Mouse (Mus musculus): ENCODE data around the gene Col5a1.

Col5a1 gene

GRCm38 (mm10) chr2:27918106-27918505, 31.9 kb downstream of the Col5a1 start:
- DNase-seq (ENCODE audit: extremely low read depth, low read depth), result no peak

- DNase-seq (ENCODE audit: extremely low read depth, low read depth), result no peak
Observed at GRCm38 (mm10) chr2:27919309-27919850, 33.2 kb downstream of the Col5a1 start.

DNA sequence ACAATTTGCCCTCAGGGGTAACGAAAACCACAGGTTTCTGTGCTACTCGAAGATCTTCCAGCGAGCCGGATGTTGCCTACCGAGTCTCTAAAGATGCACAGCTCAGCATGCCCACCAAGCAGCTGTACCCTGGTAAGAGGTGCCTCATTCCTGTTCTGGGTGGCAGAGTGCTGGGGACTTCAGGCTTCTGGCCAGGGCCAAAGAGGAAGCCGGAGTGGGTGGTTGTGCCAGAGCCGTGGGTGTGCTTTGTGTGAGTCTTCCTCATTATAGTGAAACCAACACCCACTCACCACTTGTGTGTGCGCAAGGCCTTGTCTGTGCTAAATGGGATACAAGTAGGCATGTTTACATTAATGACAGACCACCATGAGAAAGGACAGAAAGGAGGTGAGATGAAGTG, 35.8 kb downstream of the Col5a1 start:
- DNase-seq (ENCODE audit: extremely low read depth, low read depth), result no peak

DNA sequence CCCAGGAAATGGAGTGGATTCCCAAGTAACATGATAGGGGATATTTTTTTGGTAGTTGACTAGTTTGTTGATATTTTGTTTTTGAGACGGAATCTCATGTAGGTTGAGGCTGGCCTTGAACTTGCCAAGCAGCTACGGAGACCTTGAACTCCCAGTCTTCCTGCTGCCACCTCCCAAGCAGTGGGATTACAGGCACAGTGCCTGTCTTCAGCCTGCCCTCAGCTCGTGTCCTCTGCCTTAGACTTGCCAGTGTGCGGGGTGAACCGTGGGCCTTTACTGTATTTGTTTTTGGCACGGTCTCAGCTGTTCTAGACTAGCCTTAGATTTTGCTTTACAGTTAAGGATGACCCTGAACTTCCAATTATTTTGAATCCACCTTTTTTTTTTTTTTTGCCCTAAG, 37.5 kb downstream of the Col5a1 start:
- no peak for DNase-seq (ENCODE audit: extremely low read depth, low read depth)

GRCm38 (mm10) chr2:27924463-27924862, 38.2 kb downstream of the Col5a1 start:
- no peak for DNase-seq (ENCODE audit: extremely low read depth, low read depth)

DNA sequence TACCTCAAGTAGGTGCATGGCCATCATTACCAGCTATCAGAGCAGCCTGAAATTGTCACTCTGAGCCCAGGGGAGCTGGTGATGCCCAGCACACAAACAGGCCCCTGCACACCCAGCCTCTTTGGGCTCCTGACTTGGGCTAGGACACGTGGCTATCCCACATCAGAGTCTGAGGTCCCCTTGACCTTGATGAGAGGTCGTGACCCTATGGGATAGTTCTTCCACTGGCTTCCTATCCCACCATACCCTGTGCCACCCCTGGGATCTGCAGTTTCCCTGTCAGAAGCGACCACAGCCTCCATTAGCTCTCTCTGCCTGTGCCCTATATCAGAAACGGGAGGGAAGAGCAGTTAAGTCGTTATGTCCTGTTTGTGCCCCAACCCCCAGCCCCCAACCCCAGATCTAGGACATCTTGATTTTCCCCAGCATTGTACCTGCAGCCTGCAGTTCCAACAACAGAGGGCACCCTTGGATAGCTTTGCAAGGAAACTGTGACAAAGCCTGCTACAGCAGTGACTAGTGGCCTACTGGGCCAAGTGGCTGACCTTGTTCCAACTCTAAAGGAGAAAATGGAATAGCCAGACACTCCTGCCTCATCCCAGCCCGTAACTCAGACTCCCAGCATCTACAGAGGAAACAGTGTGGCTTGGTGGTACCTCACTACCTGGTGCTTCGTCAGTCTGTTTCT, 40.4 kb downstream of the Col5a1 start:
- peak; percentile 16 for DNase-seq (ENCODE audit: extremely low read depth, low read depth)

GRCm38 (mm10) chr2:27930471-27931015, 44.3 kb downstream of the Col5a1 start:
- no peak for DNase-seq (ENCODE audit: extremely low read depth, low read depth)

- DNase-seq (ENCODE audit: extremely low read depth, low read depth), result no peak
Observed at GRCm38 (mm10) chr2:27931130-27931529, 44.9 kb downstream of the Col5a1 start.

DNA sequence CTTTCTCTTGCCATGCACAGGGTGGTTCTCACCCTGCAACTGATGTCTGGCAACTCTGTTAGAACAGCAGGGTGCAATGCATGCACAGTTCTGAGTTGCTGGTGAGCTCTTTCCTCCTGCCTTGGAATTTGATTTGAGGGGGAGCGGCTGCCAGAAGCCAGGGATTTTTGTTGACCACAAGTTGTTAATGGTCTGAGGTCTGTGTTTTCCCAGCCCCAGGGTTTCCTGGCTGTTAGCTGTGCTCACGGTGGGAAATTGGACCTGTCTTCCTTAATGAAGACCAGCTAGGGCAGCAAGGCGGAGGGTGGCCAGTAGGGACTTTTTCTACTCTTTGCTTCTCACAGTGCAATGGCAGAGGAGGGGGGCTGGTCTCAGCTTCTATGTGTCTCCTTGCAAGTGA, 45.7 kb downstream of the Col5a1 start:
- DNase-seq (ENCODE audit: extremely low read depth, low read depth), result no peak

- DNase-seq (ENCODE audit: extremely low read depth, low read depth), result no peak
Observed at GRCm38 (mm10) chr2:27934269-27934668, 48.0 kb downstream of the Col5a1 start.

DNA sequence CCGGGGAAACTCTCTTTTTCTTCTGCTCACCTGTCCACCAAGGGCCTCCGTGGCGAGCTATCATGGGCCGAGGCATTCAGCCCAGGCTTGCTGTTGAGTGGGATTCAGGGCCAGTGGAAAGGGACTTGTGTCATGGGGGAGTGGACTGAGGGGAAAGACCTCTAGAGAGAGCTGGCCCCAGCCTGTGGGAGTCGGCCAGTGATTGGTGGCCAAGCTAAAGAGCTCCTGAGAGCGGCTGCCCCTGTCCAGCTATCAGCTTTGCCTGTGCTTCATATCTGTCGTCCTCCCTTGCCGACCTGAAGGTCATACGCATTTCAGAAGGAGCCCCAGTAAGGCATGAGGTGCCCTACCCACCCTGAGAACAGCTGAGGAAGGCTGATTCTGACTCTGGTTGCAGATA, 48.6 kb downstream of the Col5a1 start:
- DNase-seq (ENCODE audit: extremely low read depth, low read depth), result no peak

DNA sequence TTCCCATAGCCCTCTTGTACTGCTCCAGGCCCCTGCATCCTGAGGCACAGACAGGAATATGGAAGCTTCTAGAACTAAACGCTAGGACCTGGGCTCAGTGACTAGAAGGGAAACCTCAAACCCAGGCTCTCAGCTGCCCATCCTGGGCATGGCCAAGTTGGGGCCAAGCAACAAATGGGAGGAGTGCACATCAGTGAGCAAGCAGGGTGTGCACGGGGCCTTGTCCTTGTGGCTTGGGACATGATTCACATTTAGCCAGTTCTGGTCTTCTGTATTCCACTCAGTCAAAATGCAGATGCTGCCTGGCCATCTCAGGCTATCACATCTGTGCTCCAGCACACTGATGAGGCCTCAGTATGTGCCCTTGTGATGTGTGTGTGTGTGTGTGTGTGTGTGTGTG, 49.2 kb downstream of the Col5a1 start:
- DNase-seq (ENCODE audit: extremely low read depth, low read depth), result no peak

GRCm38 (mm10) chr2:27936607-27937191, 50.5 kb downstream of the Col5a1 start:
- no peak for DNase-seq (ENCODE audit: extremely low read depth, low read depth)

DNA sequence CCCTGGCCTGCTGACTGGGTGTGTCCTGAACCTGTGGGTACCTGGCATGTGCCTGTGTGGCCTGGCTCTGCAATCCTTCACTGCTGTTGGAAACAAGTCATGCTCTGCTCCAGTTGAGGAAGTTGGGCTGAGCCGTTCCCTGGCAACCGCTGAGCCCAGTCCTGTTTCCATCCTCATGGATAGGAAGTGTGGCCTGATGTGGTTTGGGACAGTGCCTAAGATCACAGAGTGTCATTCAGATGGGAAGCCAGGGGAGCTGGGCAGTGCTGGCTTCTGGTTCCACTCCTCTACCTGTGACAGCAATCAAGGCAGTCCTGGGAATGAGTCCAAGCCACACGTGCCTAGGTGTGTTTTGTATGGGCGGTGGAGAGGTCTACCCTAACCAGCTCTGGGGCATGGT, 53.2 kb downstream of the Col5a1 start:
- no peak for DNase-seq (ENCODE audit: extremely low read depth, low read depth)

DNA sequence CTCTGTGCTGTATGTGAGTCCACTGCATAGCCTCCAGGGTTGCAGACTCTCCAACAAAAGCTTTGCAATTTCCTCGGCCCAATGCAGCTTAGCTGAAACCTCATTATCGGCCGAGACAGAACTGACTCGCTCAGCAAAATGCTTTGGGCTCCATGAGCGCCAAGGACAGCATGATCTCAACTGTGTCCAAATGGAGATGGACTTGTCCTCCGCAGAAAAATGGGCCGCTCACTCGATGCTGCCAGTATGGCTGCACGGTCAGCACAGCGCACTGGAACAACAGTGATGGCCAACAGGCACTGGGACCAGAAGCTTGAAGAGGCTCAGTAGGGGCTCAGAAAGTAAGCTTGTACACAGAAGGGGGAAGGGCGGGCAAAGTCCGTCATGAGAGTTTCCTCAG, 53.9 kb downstream of the Col5a1 start:
- DNase-seq (ENCODE audit: extremely low read depth, low read depth), result no peak

DNA sequence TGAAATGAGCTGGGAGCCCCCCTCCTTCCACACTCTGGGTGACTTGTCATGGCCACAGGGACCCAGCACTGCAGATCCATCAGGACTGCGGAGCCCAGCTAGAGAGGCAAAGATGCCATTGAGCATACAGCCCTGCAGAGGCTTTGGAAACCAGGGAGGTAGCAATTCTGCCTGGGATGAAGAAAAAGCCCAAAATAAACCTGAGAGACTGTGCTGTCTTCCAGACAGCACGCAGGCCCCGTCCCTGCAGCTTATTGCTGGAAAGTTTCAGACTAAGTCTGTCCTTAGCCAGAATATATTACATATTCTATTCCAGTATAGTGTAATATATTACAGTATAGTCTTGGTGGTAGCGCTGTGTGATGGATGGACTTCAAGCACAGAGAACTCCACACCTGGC, 61.0 kb downstream of the Col5a1 start:
- no peak for DNase-seq (ENCODE audit: extremely low read depth, low read depth)

DNA sequence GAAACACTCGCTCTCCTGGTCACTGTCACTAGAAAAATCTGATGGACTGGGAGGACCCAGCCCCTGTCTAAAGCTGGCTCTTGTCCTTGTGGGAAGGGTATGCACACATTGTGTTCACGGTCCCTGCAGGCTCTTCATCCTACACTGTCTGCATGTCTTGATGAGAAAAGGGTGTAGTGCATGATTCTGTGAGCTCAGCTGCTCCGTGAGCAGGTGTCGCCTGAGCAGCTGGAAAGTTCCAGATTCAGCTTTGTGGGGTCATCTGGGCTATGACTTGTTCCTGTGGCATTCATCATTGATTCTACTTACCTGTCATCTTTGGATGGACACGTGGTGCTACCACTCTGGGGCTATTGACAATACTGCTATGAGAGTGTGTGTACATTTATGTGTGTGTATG, 61.7 kb downstream of the Col5a1 start:
- DNase-seq (ENCODE audit: extremely low read depth, low read depth), result no peak

DNA sequence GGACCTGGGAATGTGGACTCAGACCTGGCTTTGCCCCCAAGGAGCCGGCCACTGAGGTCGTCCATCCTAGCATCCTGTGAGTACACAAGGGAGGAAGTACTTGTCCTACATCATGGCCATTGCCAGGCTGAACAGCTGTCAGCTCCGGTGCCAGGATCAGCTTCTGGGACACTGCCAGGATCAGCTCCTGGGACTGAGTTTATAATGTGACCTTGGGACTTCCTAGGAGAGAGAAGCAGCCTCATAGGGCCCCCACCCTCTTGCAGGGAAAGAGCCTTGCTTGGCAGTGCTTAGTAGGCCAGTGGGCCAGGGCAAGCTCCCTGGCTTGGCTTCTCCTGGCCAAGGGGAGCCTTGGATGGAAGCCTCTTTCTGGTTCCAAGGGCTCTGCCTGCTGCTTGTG, 67.6 kb downstream of the Col5a1 start:
- no peak for DNase-seq (ENCODE audit: extremely low read depth, low read depth)

DNA sequence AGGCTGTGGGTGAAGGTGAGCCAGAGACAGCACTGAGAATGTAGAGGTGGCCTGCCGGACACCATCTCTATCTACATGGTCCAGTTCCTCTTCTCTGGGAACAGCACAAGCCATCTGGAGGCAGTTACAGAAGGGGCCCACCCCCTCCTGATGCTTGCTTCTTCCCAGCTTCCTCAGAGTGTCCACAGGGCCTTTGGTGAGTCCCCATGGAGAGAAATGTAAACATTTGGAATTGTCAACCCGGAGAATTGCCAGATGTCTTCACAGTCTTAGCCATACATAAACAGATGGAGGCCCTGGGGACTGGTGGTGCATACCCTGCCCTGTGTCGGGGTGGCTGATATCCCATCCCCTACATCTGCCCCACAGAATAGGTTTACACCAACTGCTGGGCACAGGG, 68.7 kb downstream of the Col5a1 start:
- DNase-seq (ENCODE audit: extremely low read depth, low read depth), result no peak

DNA sequence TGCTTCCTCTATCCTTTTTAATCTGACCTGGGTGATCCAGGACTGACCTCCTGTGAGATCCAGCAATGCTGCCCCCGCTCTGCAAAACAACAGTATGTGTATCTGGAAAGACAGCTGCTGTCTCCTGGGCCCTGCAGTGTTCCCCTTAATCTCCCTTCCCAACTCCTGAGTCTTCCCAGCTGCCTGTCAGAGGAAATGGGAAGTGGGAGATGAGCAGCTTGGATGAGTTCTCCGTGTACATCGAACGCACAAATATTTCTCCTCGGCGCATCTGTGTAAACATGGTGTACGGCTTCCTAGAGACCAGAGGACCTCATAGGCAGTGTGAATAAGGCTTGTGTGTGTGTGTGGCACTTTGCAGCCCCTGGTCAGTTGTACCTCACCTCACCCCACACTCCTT, 70.5 kb downstream of the Col5a1 start:
- no peak for DNase-seq (ENCODE audit: extremely low read depth, low read depth)

DNA sequence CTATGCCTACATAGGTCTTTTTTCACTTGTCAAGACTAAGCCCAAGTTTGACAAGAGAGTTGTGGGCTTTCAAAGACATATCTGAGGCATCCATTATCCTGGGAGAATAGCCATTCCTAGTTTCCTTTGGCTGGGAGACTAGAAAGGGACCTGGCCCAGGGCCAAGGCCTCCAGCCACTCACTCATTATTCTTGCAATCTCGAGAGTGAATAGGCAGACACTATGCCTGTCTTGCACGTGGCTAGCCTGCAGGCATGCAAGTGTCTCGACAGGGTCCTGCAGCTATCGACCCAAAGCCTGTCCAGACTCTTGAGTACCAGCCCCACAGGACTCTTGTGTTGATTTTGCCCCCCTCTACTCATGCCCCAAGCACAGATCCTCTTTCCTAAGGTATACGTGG, 71.0 kb downstream of the Col5a1 start:
- no peak for DNase-seq (ENCODE audit: extremely low read depth, low read depth)

GRCm38 (mm10) chr2:27959275-27959674, 73.0 kb downstream of the Col5a1 start:
- no peak for DNase-seq (ENCODE audit: extremely low read depth, low read depth)

DNA sequence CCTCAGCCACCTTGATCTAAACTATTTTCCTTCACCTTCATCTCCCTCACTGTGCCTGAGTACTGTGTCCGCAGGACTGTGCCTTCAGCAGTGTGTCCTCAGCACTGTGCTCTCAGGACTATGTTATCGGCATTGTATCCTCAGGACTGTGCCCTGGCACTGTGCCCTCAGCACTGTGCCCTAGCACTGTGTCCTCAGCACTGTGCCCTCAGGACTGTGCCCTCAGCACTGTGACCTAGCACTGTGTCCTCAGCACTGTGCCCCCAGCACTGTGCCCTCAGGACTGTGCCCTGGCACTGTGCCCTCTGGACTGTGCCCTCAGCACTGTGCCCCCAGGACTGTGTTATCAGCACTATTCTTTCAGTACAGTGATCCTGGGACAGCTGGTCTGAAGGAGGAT, 75.0 kb downstream of the Col5a1 start:
- DNase-seq (ENCODE audit: extremely low read depth, low read depth), result no peak
